Mouse (Mus musculus) C2C12 (cell line): Measurements from ENCODE around the gene Slc9a3r1.

Experiments used
- CEBPB ChIP-seq: IDR thresholded peaks from one replicate; pipeline ENCODE4 v1.6.1; 2011; ENCODE audit warnings: low read depth, mild to moderate bottlenecking, control low read depth, moderate library complexity
- CTCF ChIP-seq: IDR thresholded peaks from one replicate; pipeline ENCODE4 v1.5.1; 2011; ENCODE audit not compliant: control insufficient read depth, insufficient read depth, insufficient read length
- MAX ChIP-seq: IDR thresholded peaks from one replicate; pipeline ENCODE4 v1.6.1; 2011; ENCODE audit warnings: mild to moderate bottlenecking, control low read depth
- MYOD1 ChIP-seq: IDR thresholded peaks from one replicate; pipeline ENCODE4 v1.6.1; 2011; ENCODE audit warnings: low read depth; ENCODE audit not compliant: control insufficient read depth, insufficient read length
- MYOG ChIP-seq: IDR thresholded peaks from one replicate; pipeline ENCODE4 v1.6.1; 2011; ENCODE audit not compliant: control insufficient read depth, insufficient read length; ENCODE audit errors: extremely low read depth

DNA sequence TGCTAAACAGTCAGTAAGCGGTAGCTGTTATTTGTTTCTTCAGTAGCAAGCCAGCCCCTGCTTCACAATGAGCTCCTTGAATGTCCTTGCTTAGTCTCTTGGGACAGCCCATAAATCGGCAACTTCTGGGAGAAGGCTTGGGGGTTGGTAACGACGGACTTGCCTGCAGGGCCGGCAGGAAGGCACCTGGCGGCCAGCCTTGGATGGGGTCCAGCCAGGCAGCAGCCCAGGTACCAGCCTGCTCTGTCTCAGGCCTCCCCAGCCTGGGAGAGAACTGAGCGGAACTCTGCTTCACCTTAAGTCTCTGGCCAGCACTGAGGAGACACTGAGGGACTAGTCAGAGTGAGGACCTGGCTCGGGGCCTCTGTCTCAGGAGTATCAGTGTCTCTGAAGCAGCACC, 8.0 kb downstream of the Slc9a3r1 start:
- no peak for TF ChIP-seq CTCF
- TF ChIP-seq MYOD1, result no peak
- TF ChIP-seq MAX, result no peak
- TF ChIP-seq MYOG, result no peak
- TF ChIP-seq CEBPB, result no peak
